Mouse (Mus musculus): ENCODE measurements at regions not wholly inside any gene's neighbourhood (a gene's known extent, or its start where the extent isn't known, plus 50 kb on each side); places are given as distances from the start of the nearest gene placed in this dataset.
A peak's percentile ranks its signal among the peaks of the same experiment; 100 is the strongest.

- no peak for DNase-seq (ENCODE audit: low spot score in 2 of 2)
These were observed 475.3 kb downstream of the Dach1 start for GRCm38 (mm10) chr14:97694238-97694637.

- DNase-seq (ENCODE audit: low spot score in 2 of 2): no peak
These were observed 484.9 kb downstream of the Dach1 start for GRCm38 (mm10) chr14:97684617-97685016.

GRCm38 (mm10) chr14:97667806-97668205 lies 501.8 kb downstream of the Dach1 start:
- DNase-seq (ENCODE audit: low spot score in 2 of 2): no peak

GRCm38 (mm10) chr14:97638187-97638792 lies 531.3 kb downstream of the Dach1 start:
- no peak for DNase-seq (ENCODE audit: low spot score in 2 of 2)

GRCm38 (mm10) chr14:97611438-97611837 lies 558.1 kb downstream of the Dach1 start:
- DNase-seq (ENCODE audit: low spot score in 2 of 2): no peak

- no peak for DNase-seq (ENCODE audit: low spot score in 2 of 2)
These were observed 572.9 kb downstream of the Dach1 start for GRCm38 (mm10) chr14:97596694-97597093.

GRCm38 (mm10) chr14:97588611-97589010 lies 581.0 kb downstream of the Dach1 start:
- no peak for DNase-seq (ENCODE audit: low spot score in 2 of 2)

GRCm38 (mm10) chr14:97588182-97588581 lies 581.4 kb downstream of the Dach1 start:
- DNase-seq (ENCODE audit: low spot score in 2 of 2): peak; percentile 18 to 23

- no peak for DNase-seq (ENCODE audit: low spot score in 2 of 2)
These were observed 582.6 kb downstream of the Dach1 start for GRCm38 (mm10) chr14:97586962-97587361.

- DNase-seq (ENCODE audit: low spot score in 2 of 2): no peak
These were observed 599.3 kb downstream of the Dach1 start for GRCm38 (mm10) chr14:97570274-97570673.

- DNase-seq (ENCODE audit: low spot score in 2 of 2): no peak
These were observed 609.3 kb downstream of the Dach1 start for GRCm38 (mm10) chr14:97560121-97560907.

- no peak for DNase-seq (ENCODE audit: low spot score in 2 of 2)
These were observed 610.0 kb downstream of the Dach1 start for GRCm38 (mm10) chr14:97559559-97559958.

- DNase-seq (ENCODE audit: low spot score in 2 of 2): no peak
These were observed 611.3 kb downstream of the Dach1 start for GRCm38 (mm10) chr14:97558289-97558688.

GRCm38 (mm10) chr14:97557888-97558287 lies 611.7 kb downstream of the Dach1 start:
- DNase-seq (ENCODE audit: low spot score in 2 of 2): no peak

- no peak for DNase-seq (ENCODE audit: low spot score in 2 of 2)
These were observed 623.3 kb downstream of the Dach1 start for GRCm38 (mm10) chr14:97546276-97546675.

- DNase-seq (ENCODE audit: low spot score in 2 of 2): no peak
These were observed 625.3 kb downstream of the Dach1 start for GRCm38 (mm10) chr14:97544307-97544706.

- no peak for DNase-seq (ENCODE audit: low spot score in 2 of 2)
These were observed 632.6 kb downstream of the Dach1 start for GRCm38 (mm10) chr14:97537012-97537411.

- DNase-seq (ENCODE audit: low spot score in 2 of 2): no peak
These were observed 658.2 kb downstream of the Dach1 start for GRCm38 (mm10) chr14:97511318-97511717.

GRCm38 (mm10) chr14:97489427-97490347 lies 679.9 kb downstream of the Dach1 start:
- no peak for DNase-seq (ENCODE audit: low spot score in 2 of 2)

GRCm38 (mm10) chr14:97478236-97478635 lies 691.3 kb downstream of the Dach1 start:
- no peak for DNase-seq (ENCODE audit: low spot score in 2 of 2)

- no peak for DNase-seq (ENCODE audit: low spot score in 2 of 2)
These were observed 718.9 kb downstream of the Dach1 start for GRCm38 (mm10) chr14:97450525-97451235.

GRCm38 (mm10) chr14:97448617-97449016 lies 720.9 kb downstream of the Dach1 start:
- no peak for DNase-seq (ENCODE audit: low spot score in 2 of 2)

All from right cerebral cortex, postnatal 36 days (tissue).